Mouse (Mus musculus): ENCODE results near the gene Sap30bp. TPM values are rescaled to one million over a fixed set of nuclear protein-coding genes. Genes with fewer than 3 reads are reported as not detected.

Gene Sap30bp
- total RNA-seq, 2 experiments from 2014 or later: 44.9 to 51.5 TPM

- no peak for DNase-seq (ENCODE audit: low spot score in 2 of 2)
Observed at GRCm38 (mm10) chr11:115955195-115955858, 22.2 kb downstream of the Sap30bp start.

- DNase-seq (ENCODE audit: low spot score in 2 of 2): no peak
Observed at GRCm38 (mm10) chr11:115956453-115956852, 23.4 kb downstream of the Sap30bp start.

- no peak for DNase-seq (ENCODE audit: low spot score in 2 of 2)
Observed at GRCm38 (mm10) chr11:115957971-115958370, 24.9 kb downstream of the Sap30bp start.

GRCm38 (mm10) chr11:115959018-115959417, 25.9 kb downstream of the Sap30bp start:
- DNase-seq (ENCODE audit: low spot score in 2 of 2): no peak

- no peak for DNase-seq (ENCODE audit: low spot score in 2 of 2)
Observed at GRCm38 (mm10) chr11:115962651-115963412, 29.8 kb downstream of the Sap30bp start.

- DNase-seq (ENCODE audit: low spot score in 2 of 2): peak in 1 of 2 experiments; percentile 50
Observed at GRCm38 (mm10) chr11:115964977-115965604, 32.0 kb downstream of the Sap30bp start.

GRCm38 (mm10) chr11:115968731-115969405, 35.8 kb downstream of the Sap30bp start:
- DNase-seq (ENCODE audit: low spot score in 2 of 2): no peak

- DNase-seq (ENCODE audit: low spot score in 2 of 2): no peak
Observed at GRCm38 (mm10) chr11:115970006-115970673, 37.1 kb downstream of the Sap30bp start.

- no peak for DNase-seq (ENCODE audit: low spot score in 2 of 2)
Observed at GRCm38 (mm10) chr11:115971016-115971415, 37.9 kb downstream of the Sap30bp start.

- DNase-seq (ENCODE audit: low spot score in 2 of 2): no peak
Observed at GRCm38 (mm10) chr11:115974309-115975082, 41.4 kb downstream of the Sap30bp start, which contains the start of gene Itgb4. TSS of gene Itgb4 (plus strand) at chr11:115974709.

- no peak for DNase-seq (ENCODE audit: low spot score in 2 of 2)
Observed at GRCm38 (mm10) chr11:115975083-115975420, 42.0 kb downstream of the Sap30bp start.

- DNase-seq (ENCODE audit: low spot score in 2 of 2): no peak
Observed at GRCm38 (mm10) chr11:115975544-115975943, 42.5 kb downstream of the Sap30bp start.

- no peak for DNase-seq (ENCODE audit: low spot score in 2 of 2)
Observed at GRCm38 (mm10) chr11:115982472-115982871, 49.4 kb downstream of the Sap30bp start.

- no peak for DNase-seq (ENCODE audit: low spot score in 2 of 2)
Observed at GRCm38 (mm10) chr11:115983291-115983690, 50.2 kb downstream of the Sap30bp start.

GRCm38 (mm10) chr11:115989686-115990085, 56.6 kb downstream of the Sap30bp start:
- no peak for DNase-seq (ENCODE audit: low spot score in 2 of 2)

GRCm38 (mm10) chr11:115992098-115992497, 59.0 kb downstream of the Sap30bp start:
- no peak for DNase-seq (ENCODE audit: low spot score in 2 of 2)

- DNase-seq (ENCODE audit: low spot score in 2 of 2): no peak
Observed at GRCm38 (mm10) chr11:115995256-115995655, 62.2 kb downstream of the Sap30bp start.

- no peak for DNase-seq (ENCODE audit: low spot score in 2 of 2)
Observed at GRCm38 (mm10) chr11:115997047-115997446, 64.0 kb downstream of the Sap30bp start.

- DNase-seq (ENCODE audit: low spot score in 2 of 2): no peak
Observed at GRCm38 (mm10) chr11:115997662-115998061, 64.6 kb downstream of the Sap30bp start.

- no peak for DNase-seq (ENCODE audit: low spot score in 2 of 2)
Observed at GRCm38 (mm10) chr11:115999027-115999426, 65.9 kb downstream of the Sap30bp start.

Data from adrenal gland, postnatal 4 days (tissue).